Mouse (Mus musculus): ENCODE measurements around the gene Pde7b. TPM values are rescaled to one million over a fixed set of nuclear protein-coding genes. Genes with fewer than 3 reads are reported as not detected.

Pde7b gene
- 7.5 TPM for polyA plus RNA-seq (2014; fragmentation: Illumina TruSeq; extraction: RNeasy Lipid Tissue Mini Kit (QIAGEN cat#74804); ENCODE audit: low read depth, low replicate concordance)

DNA sequence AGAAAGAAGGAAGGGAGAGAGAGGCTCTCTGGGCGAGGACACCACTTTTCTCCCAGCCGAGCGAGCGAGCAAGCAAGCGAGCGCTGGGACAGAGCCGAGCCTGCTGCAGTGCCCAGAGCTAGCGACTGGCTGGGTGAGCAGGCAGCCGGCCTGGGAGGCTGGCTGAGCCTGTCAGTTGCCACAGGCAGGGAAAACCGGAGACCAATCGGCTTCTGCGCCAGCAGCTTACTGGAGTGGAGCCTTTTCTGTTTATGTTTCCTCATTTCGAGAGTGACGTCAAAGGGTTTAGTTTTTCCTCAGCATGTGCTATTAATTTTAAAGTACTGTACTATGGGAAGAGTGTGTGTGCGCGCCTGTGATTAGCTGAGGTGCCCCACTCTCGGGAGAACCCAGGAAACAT is at the start of gene Pde7b:
Gene Pde7b (minus strand): TSS at position 173 of the 400 bp plus-strand sequence.

Other genes with a start within 250 kb of the Pde7b start
- 50.5 TPM for gene Ahi1, start 227.5 kb upstream of the Pde7b start, polyA plus RNA-seq (2014; fragmentation: Illumina TruSeq; extraction: RNeasy Lipid Tissue Mini Kit (QIAGEN cat#74804); ENCODE audit: low read depth, low replicate concordance)